11 mouse cellular contexts compared by ENCODE assay signal in the genomic region with DNA sequence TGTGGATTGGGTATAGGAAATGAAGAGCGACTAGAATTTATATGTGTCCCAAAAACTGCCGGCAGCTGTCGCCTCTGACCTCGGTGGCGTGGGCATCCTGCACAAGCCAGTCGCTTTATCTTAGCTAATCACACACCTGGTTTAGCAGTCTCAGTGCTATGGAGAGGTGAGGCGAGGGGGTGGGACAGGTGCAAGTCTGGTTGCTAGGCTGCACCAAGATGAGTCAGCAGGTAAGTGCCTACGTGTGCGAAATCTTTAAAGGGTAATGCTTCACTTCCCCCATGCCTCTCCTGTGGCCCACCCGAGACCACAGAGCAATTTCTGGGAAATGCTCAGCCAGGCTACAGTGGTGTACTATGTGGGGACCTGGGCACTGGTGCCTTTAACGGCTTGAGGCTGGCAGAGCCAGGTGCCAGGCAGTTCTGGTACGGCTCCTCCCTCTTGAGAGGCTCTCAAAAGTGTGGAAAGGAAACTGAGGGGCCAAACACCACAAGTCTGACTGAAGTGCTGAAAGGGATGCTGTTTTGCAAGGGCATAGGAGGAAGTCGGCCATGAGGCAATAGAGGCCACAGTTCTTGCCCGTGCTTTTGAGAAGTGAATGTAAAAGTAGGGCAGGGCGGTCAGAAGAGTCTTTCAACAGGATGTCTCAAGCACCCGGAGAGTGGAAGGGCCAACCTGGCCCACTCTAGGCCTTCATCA. TPM values are rescaled to one million over a fixed set of nuclear protein-coding genes. Genes with fewer than 3 reads are reported as not detected.
DNase-seq lines count a peak whose midpoint lies in the region; ATAC-seq lines count a peak whose summit lies in the region.
"Had no signal": no experiment of that assay in that cellular context is flagged by ENCODE, and none has a peak within 500 bp of the region (broad histone marks: within the 10 kb centered on the region; RNA-seq: fewer than 3 reads in every experiment).

No protein-coding gene starts in this region.

- H3K4me1 ChIP-seq in intestine, embryonic 16.5 days (ENCODE audit: control insufficient read depth, insufficient read depth, low read length) = 0 out of 2 replicates have a peak, but pooled peaks cover 3% of the 10 kb centered on the region
- H3K4me1 ChIP-seq in embryonic facial prominence, embryonic 10.5 days = peaks cover under 1% of the 10 kb centered on the region; the same call in 1 of the 2 replicates
- peaks cover under 1% of the 10 kb centered on the region; the same call in 1 of the 2 replicates for H3K4me1 ChIP-seq in hindbrain, embryonic 10.5 days (replicated peaks)

- H3K9ac ChIP-seq in intestine, embryonic 16.5 days (ENCODE audit: low read depth, low read length) = no peak overlapping the region

- DNase-seq in layer of hippocampus, adult 9-11 months = peak; percentile 84
- DNase-seq in layer of hippocampus, postnatal 25 days (ENCODE audit: extremely low spot score in 1 of 2, low spot score in 1 of 2) = no peak
- DNase-seq in thymus, postnatal 0 days (ENCODE audit: low spot score) = peak; percentile 85
- DNase-seq in embryonic facial prominence, embryonic 10.5 days (ENCODE audit: low spot score) = no peak
- DNase-seq in left cerebral cortex, adult 11 months (ENCODE audit: low spot score) = no peak
- no peak for DNase-seq in hindbrain, embryonic 10.5 days (ENCODE audit: low spot score)

- no peak overlapping the region for H3K4me3 ChIP-seq in intestine, embryonic 16.5 days (ENCODE audit: low read length)
- H3K4me3 ChIP-seq in macrophage (ENCODE audit: inconsistent target) = no peak overlapping the region
- H3K4me3 ChIP-seq in embryonic facial prominence, embryonic 10.5 days = no peak overlapping the region
- no peak overlapping the region for H3K4me3 ChIP-seq in hindbrain, embryonic 10.5 days
- H3K4me3 ChIP-seq: heart, embryonic 10.5 days had no signal

- WGBS in intestine, embryonic 16.5 days = 62% methylated on average over 16 of the region's 16 CpGs
- WGBS in macrophage (ENCODE audit: missing documents) = 19% methylated on average over 16 of the region's 16 CpGs
- WGBS in embryonic facial prominence, embryonic 10.5 days = 76% methylated on average over 16 of the region's 16 CpGs
- 78% methylated on average over 16 of the region's 16 CpGs for WGBS in hindbrain, embryonic 10.5 days

- H3K36me3 ChIP-seq in intestine, embryonic 16.5 days (ENCODE audit: control insufficient read depth, insufficient read depth, low read length) = no peaks in the 10 kb centered on the region
- no peaks in the 10 kb centered on the region for H3K36me3 ChIP-seq in macrophage (ENCODE audit: inconsistent target)
- no peaks in the 10 kb centered on the region for H3K36me3 ChIP-seq in embryonic facial prominence, embryonic 10.5 days (replicated peaks)
- no peaks in the 10 kb centered on the region for H3K36me3 ChIP-seq in hindbrain, embryonic 10.5 days
- H3K36me3 ChIP-seq: heart, embryonic 10.5 days had no signal

- H3K4me2 ChIP-seq in intestine, embryonic 16.5 days (ENCODE audit: low read depth, low read length) = no peak overlapping the region

- no peaks in the 10 kb centered on the region for H3K27me3 ChIP-seq in intestine, embryonic 16.5 days (replicated peaks; ENCODE audit: control insufficient read depth, insufficient read depth, low read length)
- no peaks in the 10 kb centered on the region for H3K27me3 ChIP-seq in embryonic facial prominence, embryonic 10.5 days (replicated peaks; ENCODE audit: low read depth, poor library complexity, severe bottlenecking)
- no peaks in the 10 kb centered on the region for H3K27me3 ChIP-seq in hindbrain, embryonic 10.5 days (ENCODE audit: insufficient read depth, poor library complexity, severe bottlenecking)

- no peak overlapping the region for H3K27ac ChIP-seq in intestine, embryonic 16.5 days (ENCODE audit: low read length)
- H3K27ac ChIP-seq in macrophage = peak overlapping the region; percentile 46
- H3K27ac ChIP-seq in embryonic facial prominence, embryonic 10.5 days (replicated peaks) = no peak overlapping the region
- H3K27ac ChIP-seq in hindbrain, embryonic 10.5 days = no peak overlapping the region
- H3K27ac ChIP-seq: heart, embryonic 10.5 days had no signal

- no peaks in the 10 kb centered on the region for H3K79me2 ChIP-seq in macrophage (ENCODE audit: inconsistent target)

- peak; percentile 73; the same call in 1 of the 2 replicates for ATAC-seq in intestine, embryonic 16.5 days

- no peaks in the 10 kb centered on the region for H3K9me3 ChIP-seq in intestine, embryonic 16.5 days (ENCODE audit: control insufficient read depth, low read length)
- no peaks in the 10 kb centered on the region for H3K9me3 ChIP-seq in embryonic facial prominence, embryonic 10.5 days
- no peaks in the 10 kb centered on the region for H3K9me3 ChIP-seq in hindbrain, embryonic 10.5 days
- H3K9me3 ChIP-seq: heart, embryonic 10.5 days had no signal

RNA-seq across cellular contexts. Expression of a gene that starts 12.3 kb away (rescaled TPM):
- 1 to 10 TPM; 3.9 to 4.6 TPM for total RNA-seq in layer of hippocampus, postnatal 25 days (2021)
- polyA plus RNA-seq in intestine, embryonic 16.5 days (2015; fragmentation: Nextera tagmentation; extraction: Ambion mirVana) = not detected in 2 replicates
- total RNA-seq in macrophage (2018; cell fraction: chromatin; rRNA removed) = under 1 TPM in 1 of 26 experiments, not detected in 25; 0.76 TPM
- total RNA-seq in macrophage (2018; cell fraction: cytosol; rRNA removed) = not detected
- total RNA-seq in macrophage (2018; cell fraction: nucleus; rRNA removed) = under 1 TPM in 3 of 26 experiments, not detected in 23; 0.39 to 0.60 (median 0.60) TPM
- not detected in 3 replicates for polyA plus RNA-seq in macrophage (2018)
- polyA plus RNA-seq in thymus, postnatal 0 days (2015; fragmentation: Nextera tagmentation; extraction: Ambion mirVana) = 0.60 and 0.64 TPM in 2 replicates
- 0.26 TPM in 1 of 2 replicates, not detected in the other for polyA plus RNA-seq in embryonic facial prominence, embryonic 10.5 days (2016; fragmentation: Nextera tagmentation; extraction: Ambion mirVana)
- polyA plus RNA-seq in hindbrain, embryonic 10.5 days (2016; fragmentation: Nextera tagmentation; extraction: Ambion mirVana) = 0.20 TPM in 1 of 2 replicates, not detected in the other
- polyA plus RNA-seq: heart, embryonic 10.5 days had no signal

RNA-seq across cellular contexts. Expression of a gene that starts 12.9 kb away (rescaled TPM):
- 1 to 10 TPM in 1 of 2 experiments, under 1 TPM in 1; 0.42 to 1.1 TPM for total RNA-seq in layer of hippocampus, postnatal 25 days (2021)
- polyA plus RNA-seq in intestine, embryonic 16.5 days (2015; fragmentation: Nextera tagmentation; extraction: Ambion mirVana) = not detected in 2 replicates
- total RNA-seq in macrophage (2018; cell fraction: chromatin; rRNA removed) = not detected
- total RNA-seq in macrophage (2018; cell fraction: cytosol; rRNA removed) = not detected
- not detected for total RNA-seq in macrophage (2018; cell fraction: nucleus; rRNA removed)
- not detected in 3 replicates for polyA plus RNA-seq in macrophage (2018)
- not detected in 2 replicates for polyA plus RNA-seq in thymus, postnatal 0 days (2015; fragmentation: Nextera tagmentation; extraction: Ambion mirVana)
- polyA plus RNA-seq in embryonic facial prominence, embryonic 10.5 days (2016; fragmentation: Nextera tagmentation; extraction: Ambion mirVana) = not detected in 2 replicates
- polyA plus RNA-seq in hindbrain, embryonic 10.5 days (2016; fragmentation: Nextera tagmentation; extraction: Ambion mirVana) = not detected in 2 replicates
- total RNA-seq: left cerebral cortex, postnatal 36 days had no signal
- polyA plus RNA-seq: embryonic facial prominence, embryonic 14.5 days; heart, embryonic 10.5 days had no signal

RNA-seq across cellular contexts. Expression of a gene that starts 23.9 kb away (rescaled TPM):
- total RNA-seq in layer of hippocampus, postnatal 25 days (2021) = 10 to 100 TPM; 61.9 to 64.8 TPM
- polyA plus RNA-seq in intestine, embryonic 16.5 days (2015; fragmentation: Nextera tagmentation; extraction: Ambion mirVana) = 76.3 and 82.8 TPM in 2 replicates
- total RNA-seq in macrophage (2018; cell fraction: chromatin; rRNA removed) = 10 to 100 TPM in 15 of 26 experiments, 1 to 10 TPM in 11; 3.7 to 25.0 (median 12.4) TPM
- total RNA-seq in macrophage (2018; cell fraction: cytosol; rRNA removed) = 10 to 100 TPM; 37.3 to 66.4 (median 51.2) TPM
- total RNA-seq in macrophage (2018; cell fraction: nucleus; rRNA removed) = 10 to 100 TPM in 24 of 26 experiments, 1 to 10 TPM in 2; 7.2 to 50.7 (median 26.9) TPM
- polyA plus RNA-seq in macrophage (2018) = 42.8 to 69.1 TPM (median 47.1 TPM) in 3 replicates
- 159 and 161 TPM in 2 replicates for polyA plus RNA-seq in thymus, postnatal 0 days (2015; fragmentation: Nextera tagmentation; extraction: Ambion mirVana)
- 162 and 164 TPM in 2 replicates for polyA plus RNA-seq in embryonic facial prominence, embryonic 10.5 days (2016; fragmentation: Nextera tagmentation; extraction: Ambion mirVana)
- 136 and 150 TPM in 2 replicates for polyA plus RNA-seq in hindbrain, embryonic 10.5 days (2016; fragmentation: Nextera tagmentation; extraction: Ambion mirVana)

RNA-seq across cellular contexts. Expression of a gene that starts 44.7 kb away (rescaled TPM):
- 10 to 100 TPM; 11.4 to 11.9 TPM for total RNA-seq in layer of hippocampus, postnatal 25 days (2021)
- polyA plus RNA-seq in intestine, embryonic 16.5 days (2015; fragmentation: Nextera tagmentation; extraction: Ambion mirVana) = 9.0 TPM in 2 replicates
- 1 to 10 TPM in 15 of 26 experiments, under 1 TPM in 6, not detected in 5; 0.21 to 5.0 (median 2.1) TPM for total RNA-seq in macrophage (2018; cell fraction: chromatin; rRNA removed)
- 1 to 10 TPM; 1.8 to 6.6 (median 3.3) TPM for total RNA-seq in macrophage (2018; cell fraction: cytosol; rRNA removed)
- 1 to 10 TPM in 25 of 26 experiments, under 1 TPM in 1; 0.75 to 7.3 (median 2.1) TPM for total RNA-seq in macrophage (2018; cell fraction: nucleus; rRNA removed)
- polyA plus RNA-seq in macrophage (2018) = 2.4 to 3.5 TPM (median 3.3 TPM) in 3 replicates
- polyA plus RNA-seq in thymus, postnatal 0 days (2015; fragmentation: Nextera tagmentation; extraction: Ambion mirVana) = 41.8 and 43.9 TPM in 2 replicates
- 3.0 and 5.3 TPM in 2 replicates for polyA plus RNA-seq in embryonic facial prominence, embryonic 10.5 days (2016; fragmentation: Nextera tagmentation; extraction: Ambion mirVana)
- 1.5 and 2.1 TPM in 2 replicates for polyA plus RNA-seq in hindbrain, embryonic 10.5 days (2016; fragmentation: Nextera tagmentation; extraction: Ambion mirVana)

RNA-seq across cellular contexts. Expression of a gene that starts 49.2 kb away (rescaled TPM):
- 10 to 100 TPM; 13.7 to 18.1 TPM for total RNA-seq in layer of hippocampus, postnatal 25 days (2021)
- 13.5 and 15.2 TPM in 2 replicates for polyA plus RNA-seq in intestine, embryonic 16.5 days (2015; fragmentation: Nextera tagmentation; extraction: Ambion mirVana)
- 10 to 100 TPM in 17 of 26 experiments, 1 to 10 TPM in 9; 1.9 to 34.9 (median 14.9) TPM for total RNA-seq in macrophage (2018; cell fraction: chromatin; rRNA removed)
- 10 to 100 TPM in 19 of 26 experiments, 1 to 10 TPM in 7; 7.2 to 14.5 (median 11.1) TPM for total RNA-seq in macrophage (2018; cell fraction: cytosol; rRNA removed)
- 10 to 100 TPM in 20 of 26 experiments, 1 to 10 TPM in 6; 3.8 to 39.0 (median 14.2) TPM for total RNA-seq in macrophage (2018; cell fraction: nucleus; rRNA removed)
- 7.1 to 9.0 TPM (median 7.5 TPM) in 3 replicates for polyA plus RNA-seq in macrophage (2018)
- polyA plus RNA-seq in thymus, postnatal 0 days (2015; fragmentation: Nextera tagmentation; extraction: Ambion mirVana) = 6.3 and 6.9 TPM in 2 replicates
- 15.0 and 17.4 TPM in 2 replicates for polyA plus RNA-seq in embryonic facial prominence, embryonic 10.5 days (2016; fragmentation: Nextera tagmentation; extraction: Ambion mirVana)
- polyA plus RNA-seq in hindbrain, embryonic 10.5 days (2016; fragmentation: Nextera tagmentation; extraction: Ambion mirVana) = 15.0 and 15.8 TPM in 2 replicates

Comparison
In these comparisons a context has a peak if more than half of its experiments do, and no peak if none do; other contexts are left out.
1. DNase-seq: peak in layer of hippocampus, adult 9-11 months (single experiment) and thymus, postnatal 0 days (single experiment); none in layer of hippocampus, postnatal 25 days (0 of 2), embryonic facial prominence, embryonic 10.5 days (single experiment), left cerebral cortex, adult 11 months (single experiment) and hindbrain, embryonic 10.5 days (single experiment).